Mouse (Mus musculus) retina, embryonic 14.5 days (tissue): ENCODE data around the gene Ascc2.
"Not testable (repeated sequence)": the region's sequence is repeated elsewhere in the genome, so short reads cannot be mapped to it uniquely, and the experiment has no call there.

ENCODE experiments used
- DNase-seq: peaks from one replicate; pipeline ENCODE4 v3.0.0-alpha.2; 2015; ENCODE audit warnings: low spot score

Ascc2 gene

GRCm38 (mm10) chr11:4633420-4633819, 4.1 kb upstream of the Ascc2 start:
- no peak for DNase-seq

GRCm38 (mm10) chr11:4634395-4634794, 3.2 kb upstream of the Ascc2 start:
- DNase-seq: no peak

GRCm38 (mm10) chr11:4636782-4637342, 685 bp upstream of the Ascc2 start:
- no peak for DNase-seq

GRCm38 (mm10) chr11:4638261-4638660, 714 bp downstream of the Ascc2 start:
- DNase-seq: peak; percentile 7

GRCm38 (mm10) chr11:4641185-4641584, 3.6 kb downstream of the Ascc2 start:
- DNase-seq: no peak

GRCm38 (mm10) chr11:4643722-4644121, 6.2 kb downstream of the Ascc2 start:
- DNase-seq: no peak

- DNase-seq: not testable (repeated sequence)
These were observed 7.6 kb downstream of the Ascc2 start for GRCm38 (mm10) chr11:4645180-4645579.

GRCm38 (mm10) chr11:4646409-4646808, 8.9 kb downstream of the Ascc2 start:
- DNase-seq: no peak

GRCm38 (mm10) chr11:4659818-4660217, 22.3 kb downstream of the Ascc2 start:
- no peak for DNase-seq

GRCm38 (mm10) chr11:4660309-4661025, 22.9 kb downstream of the Ascc2 start:
- no peak for DNase-seq

GRCm38 (mm10) chr11:4661324-4661723, 23.8 kb downstream of the Ascc2 start:
- no peak for DNase-seq

GRCm38 (mm10) chr11:4661871-4662495, 24.4 kb downstream of the Ascc2 start:
- no peak for DNase-seq

- no peak for DNase-seq
These were observed 24.9 kb downstream of the Ascc2 start for GRCm38 (mm10) chr11:4662496-4662878.

GRCm38 (mm10) chr11:4671736-4672135, 34.2 kb downstream of the Ascc2 start:
- DNase-seq: no peak

GRCm38 (mm10) chr11:4674593-4674992, 37.0 kb downstream of the Ascc2 start:
- DNase-seq: no peak

- DNase-seq: no peak
These were observed 37.6 kb downstream of the Ascc2 start for GRCm38 (mm10) chr11:4675126-4675562.

GRCm38 (mm10) chr11:4675693-4676092, 38.1 kb downstream of the Ascc2 start:
- no peak for DNase-seq

GRCm38 (mm10) chr11:4677250-4677872, 39.8 kb downstream of the Ascc2 start:
- DNase-seq: no peak

- DNase-seq: no peak
These were observed 41.3 kb downstream of the Ascc2 start for GRCm38 (mm10) chr11:4678700-4679440.

GRCm38 (mm10) chr11:4679441-4679832, 41.9 kb downstream of the Ascc2 start:
- DNase-seq: no peak

GRCm38 (mm10) chr11:4680126-4680525, 42.6 kb downstream of the Ascc2 start:
- no peak for DNase-seq

- DNase-seq: no peak
These were observed 46.0 kb downstream of the Ascc2 start for GRCm38 (mm10) chr11:4683516-4683915.
